Mouse (Mus musculus): ENCODE measurements around the gene Eps8l1.

The Eps8l1 gene

GRCm38 (mm10) chr7:4478021-4478795, 17.7 kb downstream of the Eps8l1 start:
- DNase-seq (ENCODE audit: low read depth), result no peak

GRCm38 (mm10) chr7:4478796-4479291, 18.4 kb downstream of the Eps8l1 start:
- DNase-seq (ENCODE audit: low read depth), result no peak

DNA sequence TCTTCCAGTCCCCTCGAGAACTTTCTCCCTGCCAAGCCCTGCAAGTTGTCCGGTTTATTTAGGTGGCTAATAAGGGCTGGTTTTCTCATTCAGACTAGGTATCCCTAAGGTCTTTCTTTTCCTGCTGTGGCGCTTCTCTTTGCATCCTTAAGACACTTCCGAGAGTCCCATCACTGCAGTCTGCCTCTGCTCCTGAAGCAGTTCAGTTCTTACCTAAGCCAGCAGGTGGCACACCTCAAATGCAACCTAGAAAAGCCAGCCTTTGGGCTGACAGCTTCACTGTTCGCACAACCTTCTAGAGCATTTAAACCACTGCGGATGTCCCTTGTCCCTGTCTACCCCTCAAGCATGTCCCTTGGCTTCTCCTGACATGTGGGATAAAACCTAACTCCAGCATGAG, 19.2 kb downstream of the Eps8l1 start:
- peak; percentile 57 for DNase-seq (ENCODE audit: low read depth)

- DNase-seq (ENCODE audit: low read depth), result no peak
These were observed 21.8 kb downstream of the Eps8l1 start for GRCm38 (mm10) chr7:4482281-4482680.

DNA sequence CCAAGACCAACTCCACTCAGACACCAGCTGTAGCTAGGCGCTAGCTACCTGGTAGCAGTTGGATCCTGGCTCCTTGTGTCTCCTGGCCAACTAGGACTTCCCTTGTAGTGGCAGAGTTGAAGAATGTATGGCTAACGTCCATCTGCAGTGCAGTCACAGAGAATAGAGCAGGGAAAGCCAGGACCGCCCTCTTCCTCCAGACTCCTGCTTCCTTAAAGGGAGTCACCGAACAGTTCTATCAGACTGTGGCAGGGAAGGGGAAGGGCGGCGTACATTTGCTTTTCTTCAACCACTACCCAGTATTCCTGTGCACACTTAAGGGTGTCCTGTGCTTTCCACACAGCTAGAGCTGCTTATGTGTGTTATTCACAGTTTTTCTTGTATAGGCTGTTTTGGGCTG, 30.8 kb downstream of the Eps8l1 start:
- no peak for DNase-seq (ENCODE audit: low read depth)

- DNase-seq (ENCODE audit: low read depth), result peak; percentile 95
These were observed 32.1 kb downstream of the Eps8l1 start for GRCm38 (mm10) chr7:4492284-4493224.

GRCm38 (mm10) chr7:4493991-4494390, 33.5 kb downstream of the Eps8l1 start:
- DNase-seq (ENCODE audit: low read depth), result peak; percentile 65

GRCm38 (mm10) chr7:4496468-4496867, 36.0 kb downstream of the Eps8l1 start:
- no peak for DNase-seq (ENCODE audit: low read depth)

GRCm38 (mm10) chr7:4497271-4497903, 36.9 kb downstream of the Eps8l1 start:
- no peak for DNase-seq (ENCODE audit: low read depth)

DNA sequence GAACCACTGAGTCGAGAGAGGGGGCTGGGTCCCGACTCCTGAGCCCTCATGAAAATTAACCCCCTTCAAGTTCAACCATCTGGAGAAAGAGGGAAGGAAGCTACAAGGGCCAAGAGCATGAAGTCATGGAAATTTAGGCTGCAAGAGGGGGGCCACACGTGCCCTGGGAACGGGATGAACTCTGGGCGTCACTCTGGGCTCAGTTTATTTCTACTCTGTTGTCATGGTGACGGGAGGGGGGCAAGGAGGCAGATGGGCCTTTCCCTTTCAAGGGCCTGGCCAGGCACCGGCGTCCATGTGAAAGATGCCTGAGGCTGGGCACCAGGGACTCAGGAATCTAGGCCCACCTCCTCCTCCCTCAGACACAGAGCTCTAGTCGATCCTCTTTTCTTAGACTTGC, 37.8 kb downstream of the Eps8l1 start:
- no peak for DNase-seq (ENCODE audit: low read depth)

GRCm38 (mm10) chr7:4499034-4499433, 38.6 kb downstream of the Eps8l1 start:
- DNase-seq (ENCODE audit: low read depth), result no peak

GRCm38 (mm10) chr7:4500892-4501471, 40.5 kb downstream of the Eps8l1 start:
- DNase-seq (ENCODE audit: low read depth), result peak; percentile 67

- peak; percentile 93 for DNase-seq (ENCODE audit: low read depth)
These were observed 41.3 kb downstream of the Eps8l1 start, which contains the start of gene Ppp1r12c for GRCm38 (mm10) chr7:4501558-4502397. Gene Ppp1r12c (minus strand): TSS chr7:4501680.

GRCm38 (mm10) chr7:4502421-4503090, 42.1 kb downstream of the Eps8l1 start:
- DNase-seq (ENCODE audit: low read depth), result peak; percentile 91

DNA sequence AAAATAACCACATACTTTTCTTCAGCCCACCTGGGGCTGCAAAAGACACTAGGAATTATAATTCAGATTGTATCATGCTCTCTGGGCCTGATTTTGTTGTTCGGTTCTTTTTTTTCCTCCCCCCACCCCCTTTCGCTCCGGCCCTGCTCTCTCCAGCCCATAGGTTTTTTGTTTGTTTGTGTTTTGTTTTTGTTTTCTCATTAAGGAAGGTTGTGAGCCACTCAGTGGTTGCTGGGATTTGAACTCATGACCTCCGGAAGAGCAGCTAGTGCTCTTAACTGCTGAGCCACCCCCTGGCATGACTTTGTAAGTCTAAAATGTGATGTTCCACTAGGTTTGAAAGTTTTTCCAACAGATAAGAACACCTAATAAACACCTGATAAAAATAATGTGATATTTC, 42.6 kb downstream of the Eps8l1 start:
- DNase-seq (ENCODE audit: low read depth), result no peak

- DNase-seq (ENCODE audit: low read depth), result no peak
These were observed 43.4 kb downstream of the Eps8l1 start for GRCm38 (mm10) chr7:4503858-4504257.

DNA sequence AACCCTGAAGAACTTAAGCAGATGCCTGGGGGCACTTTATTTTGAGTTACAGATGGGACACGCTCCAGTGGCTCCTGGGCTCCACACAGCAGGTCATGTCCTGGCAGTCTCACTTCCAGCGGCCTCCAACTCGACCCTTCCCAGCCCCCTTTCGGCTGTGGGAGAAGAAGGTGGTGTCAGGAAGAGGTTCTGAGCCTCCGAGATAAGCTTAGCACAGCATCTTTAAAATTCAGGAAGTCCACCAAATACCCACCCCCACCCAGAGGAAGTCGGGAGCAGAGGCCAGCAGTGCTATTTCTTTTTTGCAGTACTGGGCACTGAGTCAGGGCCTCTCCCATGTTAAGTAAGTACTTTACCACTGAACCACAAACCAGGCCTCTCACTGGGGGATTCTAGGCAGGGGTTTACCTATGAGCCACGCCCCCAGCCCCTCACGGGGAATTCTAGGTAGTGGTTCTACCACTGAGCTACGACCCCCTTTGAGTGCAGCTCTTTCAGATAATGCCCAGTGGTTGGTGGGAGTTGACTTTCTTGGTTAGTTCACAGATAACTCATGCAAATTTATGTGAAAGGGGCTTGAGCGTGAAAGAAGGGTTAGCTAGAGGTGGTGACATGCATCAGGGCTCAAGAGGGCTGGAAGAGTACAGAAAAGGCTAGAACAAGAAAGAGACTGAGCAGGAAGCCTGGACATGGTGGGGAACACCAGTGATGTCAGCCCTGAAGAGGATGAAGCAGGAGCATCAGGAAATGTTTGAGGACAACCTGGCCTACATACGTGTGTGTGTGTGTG, 44.4 kb downstream of the Eps8l1 start:
- peak; percentile 82 for DNase-seq (ENCODE audit: low read depth)

DNA sequence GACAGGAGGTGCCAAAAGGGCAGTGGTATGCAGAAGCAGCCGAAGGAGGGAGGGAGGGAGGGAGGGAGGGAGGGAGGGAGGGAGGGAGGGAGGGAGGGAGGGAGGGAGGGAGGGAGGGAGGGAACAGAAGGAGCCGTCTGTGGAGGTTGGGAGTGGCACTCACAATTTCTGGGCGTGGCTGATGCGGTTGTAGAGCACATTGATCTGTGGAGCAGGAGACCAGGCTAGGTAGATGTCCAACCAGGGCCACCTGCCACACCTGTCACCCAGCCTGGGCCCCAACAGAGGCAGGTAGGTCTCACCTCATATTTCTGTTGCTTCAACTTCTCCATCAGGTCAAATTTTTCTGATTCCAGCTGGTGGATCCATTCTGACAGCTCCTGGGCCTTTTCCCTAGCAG, 46.7 kb downstream of the Eps8l1 start:
- no peak for DNase-seq (ENCODE audit: low read depth)

GRCm38 (mm10) chr7:4508062-4508738, 47.7 kb downstream of the Eps8l1 start:
- DNase-seq (ENCODE audit: low read depth), result no peak

Measured in 416B (cell line).